Mouse (Mus musculus) liver, postnatal 0 days (tissue): ENCODE results near the gene Dcbld2. TPM values are rescaled to one million over a fixed set of nuclear protein-coding genes. Genes with fewer than 3 reads are reported as not detected.

Source experiments
- ATAC-seq: fragments of 200-750 bp; cut with Nextera tagmentation; 2 replicates; pipeline ENCODE4 v1.8.0; 2017; ENCODE audit warnings: mild to moderate bottlenecking, moderate library complexity
- DNase-seq: peaks from one replicate; pipeline ENCODE4 v3.0.0-alpha.2; 2016
- H3K27ac ChIP-seq: fragments of 300-500 bp; sonication (generic); 2 replicates; pipeline ENCODE4 v1.5.1; 2014; ENCODE audit warnings: antibody characterized with exemption, moderate library complexity, mild to moderate bottlenecking, low read depth
- H3K27me3 ChIP-seq: fragments of 300-500 bp; sonication (generic); 2 replicates; pipeline ENCODE4 v1.6.1; 2014; ENCODE audit warnings: low read length, control low read depth, mixed read lengths; ENCODE audit not compliant: insufficient read depth
- H3K36me3 ChIP-seq: fragments of 300-500 bp; sonication (generic); replicated peaks from 2 replicates; pipeline ENCODE4 v1.6.1; 2014; ENCODE audit warnings: mild to moderate bottlenecking, control low read depth, low read length, moderate library complexity, mixed read lengths; ENCODE audit not compliant: insufficient read depth
- H3K4me1 ChIP-seq: fragments of 300-500 bp; sonication (generic); 2 replicates; pipeline ENCODE4 v1.6.1; 2014; ENCODE audit warnings: antibody characterized with exemption, mild to moderate bottlenecking, control low read depth; ENCODE audit not compliant: insufficient read depth
- H3K4me2 ChIP-seq: fragments of 300-500 bp; sonication (generic); 2 replicates; pipeline ENCODE4 v1.6.1; 2014; ENCODE audit warnings: low read depth, mild to moderate bottlenecking, low read length, moderate library complexity, mixed read lengths
- H3K4me3 ChIP-seq: fragments of 300-500 bp; sonication (generic); 2 replicates; pipeline ENCODE4 v1.5.1; 2014; ENCODE audit warnings: low read depth, low read length
- H3K9ac ChIP-seq: fragments of 300-500 bp; sonication (generic); replicated peaks from 2 replicates; pipeline ENCODE4 v1.6.1; 2014; ENCODE audit warnings: mild to moderate bottlenecking, moderate library complexity
- H3K9me3 ChIP-seq: fragments of 300-500 bp; sonication (generic); 2 replicates; pipeline ENCODE4 v1.6.1; 2016; ENCODE audit warnings: mild to moderate bottlenecking, control low read depth, low read length, mixed read lengths
- CTCF ChIP-seq: sonication (generic); IDR thresholded peaks from 2 replicates; pipeline ENCODE4 v1.5.1; 2016; ENCODE audit warnings: antibody characterized with exemption, low read depth
- EP300 ChIP-seq: IDR thresholded peaks from 2 replicates; pipeline ENCODE4 v1.6.1; 2016; ENCODE audit warnings: antibody characterized with exemption, low read depth, mild to moderate bottlenecking
- WGBS: fragments of 180-500 bp; shearing (Covaris S2); extraction: QIAGEN DNeasy Blood & Tissue Kit; methylation state at CpG from one replicate; pipeline ENCODE4 v1.1.7; 2014; ENCODE audit not compliant: insufficient replicate concordance; 5-methylcytosine and 5-hydroxymethylcytosine counted together
- polyA plus RNA-seq: library from polyadenylated mRNA; unstranded; fragments of >200 nt; fragmentation: Nextera tagmentation; extraction: Ambion mirVana; gene quantifications from 2 replicates; pipeline ENCODE4 v1.2.1, GENCODE M21; 2015

Gene Dcbld2
- polyA plus RNA-seq, 1 experiment from 2014 or later = 0.31 TPM

DNA sequence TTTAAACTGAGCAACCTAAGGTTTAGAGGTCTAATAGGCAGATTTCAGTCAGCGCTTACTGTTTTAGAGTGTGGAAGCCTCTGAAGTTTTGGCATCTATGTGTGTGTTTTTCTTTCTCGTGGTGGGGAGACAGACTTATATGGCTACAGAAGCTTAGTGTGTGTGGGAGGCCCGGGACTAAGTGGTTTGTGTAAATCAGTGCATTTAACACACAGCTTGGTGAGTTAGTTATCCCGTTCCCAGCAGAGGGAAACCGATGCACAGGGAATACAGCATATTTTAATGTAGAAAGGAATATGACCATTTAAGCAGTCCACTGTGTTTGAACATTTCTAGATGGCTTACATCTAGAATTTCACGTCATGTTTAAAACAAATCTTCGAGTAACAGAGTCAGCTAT lies 1.6 kb downstream of the Dcbld2 start:
- H3K9ac ChIP-seq = no peak overlapping the region
- no peak for TF ChIP-seq EP300
- no peak for TF ChIP-seq CTCF
- ATAC-seq (no peak), DNase-seq (no peak)
- H3K27me3 ChIP-seq = peaks cover 14% of the 10 kb centered on the region
- H3K9me3 ChIP-seq = no peaks in the 10 kb centered on the region
- no peak overlapping the region for H3K27ac ChIP-seq
- 0 out of 2 replicates have a peak overlapping the region, but pooled peaks have one; percentile 98 for H3K4me2 ChIP-seq
- H3K4me1 ChIP-seq = peaks cover 4% of the 10 kb centered on the region; the same call in 1 of the 2 replicates
- no peaks in the 10 kb centered on the region for H3K36me3 ChIP-seq
- 62% methylated on average over 7 of the region's 7 CpGs for WGBS
- peak overlapping the region; percentile 62 for H3K4me3 ChIP-seq

- WGBS = 80% methylated on average over 4 of the region's 4 CpGs
- DNase-seq = no peak
- no peak for TF ChIP-seq EP300
- no peak for TF ChIP-seq CTCF
- no peak overlapping the region for H3K4me2 ChIP-seq
- no peak for ATAC-seq
- no peaks in the 10 kb centered on the region for H3K9me3 ChIP-seq
- H3K27me3 ChIP-seq = peaks cover under 1% of the 10 kb centered on the region; the same call in 1 of the 2 replicates
- no peak overlapping the region for H3K4me3 ChIP-seq
- no peak overlapping the region for H3K9ac ChIP-seq
- H3K27ac ChIP-seq = no peak overlapping the region
- no peaks in the 10 kb centered on the region for H3K4me1 ChIP-seq
- no peaks in the 10 kb centered on the region for H3K36me3 ChIP-seq
Measured at GRCm38 (mm10) chr16:58414801-58415200, 6.6 kb downstream of the Dcbld2 start.

DNA sequence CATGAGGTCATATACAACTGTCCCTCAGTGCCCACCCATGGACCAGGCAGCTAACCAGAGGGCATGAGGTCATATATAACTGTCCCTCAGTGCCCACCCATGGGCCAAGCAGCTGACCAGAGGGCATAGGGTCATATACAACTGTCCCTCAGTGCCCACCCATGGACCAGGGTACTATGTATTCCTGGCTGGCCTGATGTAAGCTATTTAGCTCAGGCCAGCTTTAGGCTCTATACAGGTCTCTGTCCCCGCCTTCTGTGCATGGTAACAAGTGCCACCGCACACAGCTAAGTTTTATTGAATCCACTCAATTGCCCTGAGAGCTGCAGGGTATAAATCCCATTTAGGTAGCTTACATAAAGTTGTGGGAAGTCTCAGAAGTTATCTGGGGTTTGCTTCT lies 7.3 kb downstream of the Dcbld2 start:
- Histone ChIP-seq H3K27ac (no peak overlapping the region), H3K27me3 (no peaks in the 10 kb centered on the region), H3K36me3 (no peaks in the 10 kb centered on the region), H3K4me3 (no peak overlapping the region), H3K4me2 (no peak overlapping the region), H3K9ac (no peak overlapping the region), H3K4me1 (no peaks in the 10 kb centered on the region), H3K9me3 (no peaks in the 10 kb centered on the region)
- TF ChIP-seq CTCF (no peak), EP300 (no peak)
- no peak for ATAC-seq
- WGBS = 81% methylated on average over 2 of the region's 2 CpGs
- no peak for DNase-seq

DNA sequence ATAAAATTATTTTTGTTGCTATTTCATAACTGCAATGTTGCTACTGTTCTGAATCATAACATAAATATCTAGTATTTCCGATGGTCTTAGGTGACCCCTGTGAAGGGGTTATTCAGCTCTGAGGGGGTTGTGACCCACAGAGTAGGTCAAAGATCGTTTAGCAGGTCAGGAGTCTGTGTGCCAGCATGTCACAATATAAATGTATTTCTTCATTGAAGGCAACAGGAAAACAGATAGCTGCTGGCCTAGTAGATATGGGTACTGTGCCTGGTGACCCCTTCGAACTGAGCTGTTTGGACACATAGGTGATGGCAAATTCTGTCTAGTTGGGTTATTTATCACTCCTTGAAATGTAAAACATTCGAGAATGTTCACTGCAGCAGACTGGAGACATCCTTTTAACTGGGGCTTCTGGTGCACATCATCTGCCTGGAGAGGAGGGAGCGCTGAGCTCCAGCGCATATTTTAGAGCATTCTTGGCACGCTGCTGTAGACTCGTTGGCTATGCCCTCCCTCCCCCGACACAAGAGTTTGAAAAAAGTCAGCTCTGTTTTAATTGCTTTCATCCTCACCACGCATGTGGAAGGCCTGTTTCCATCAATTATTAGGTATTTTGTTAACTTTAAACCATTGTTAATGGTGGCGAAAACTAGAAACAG lies 13.6 kb downstream of the Dcbld2 start:
- ATAC-seq (peak; percentile 91), DNase-seq (no peak)
- TF ChIP-seq EP300 = 0 out of 2 replicates have a peak, but pooled peaks have one; percentile 33
- no peak for TF ChIP-seq CTCF
- Histone ChIP-seq H3K27ac (no peak overlapping the region), H3K4me1 (0 out of 2 replicates have a peak, but pooled peaks cover 4% of the 10 kb centered on the region), H3K9me3 (no peaks in the 10 kb centered on the region), H3K4me3 (no peak overlapping the region), H3K27me3 (no peaks in the 10 kb centered on the region), H3K4me2 (no peak overlapping the region), H3K36me3 (no peaks in the 10 kb centered on the region), H3K9ac (no peak overlapping the region)
- 59% methylated on average over 11 of the region's 11 CpGs for WGBS

GRCm38 (mm10) chr16:58430246-58430645 lies 22.0 kb downstream of the Dcbld2 start:
- no peak overlapping the region for H3K4me3 ChIP-seq
- TF ChIP-seq CTCF (no peak), EP300 (no peak)
- no peaks in the 10 kb centered on the region for H3K4me1 ChIP-seq
- no peak for ATAC-seq
- H3K9ac ChIP-seq = no peak overlapping the region
- no peak for DNase-seq
- H3K27ac ChIP-seq = no peak overlapping the region
- no peaks in the 10 kb centered on the region for H3K36me3 ChIP-seq
- WGBS = 80% methylated on average over 7 of the region's 7 CpGs
- H3K27me3 ChIP-seq = no peaks in the 10 kb centered on the region
- H3K4me2 ChIP-seq = no peak overlapping the region
- H3K9me3 ChIP-seq = no peaks in the 10 kb centered on the region

DNA sequence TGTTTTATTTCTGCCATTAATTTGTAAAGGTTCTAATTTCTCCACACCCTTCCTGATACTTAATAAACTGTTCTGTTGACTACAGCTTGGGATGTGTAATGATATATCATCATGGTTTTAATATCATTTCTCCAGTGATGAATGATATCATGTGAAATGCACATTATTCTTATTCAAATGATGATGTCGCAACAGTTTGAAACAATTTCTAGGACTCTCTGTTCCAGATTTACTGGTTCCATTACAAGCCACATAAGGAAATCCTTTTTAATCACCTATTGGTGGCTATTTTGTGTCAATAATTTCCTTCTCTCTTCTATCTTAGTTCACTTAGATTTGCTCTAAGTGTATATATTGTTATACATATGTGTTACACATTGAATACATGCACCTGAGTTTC lies 24.1 kb downstream of the Dcbld2 start:
- Histone ChIP-seq H3K4me1 (no peaks in the 10 kb centered on the region), H3K36me3 (no peaks in the 10 kb centered on the region), H3K27ac (no peak overlapping the region), H3K4me3 (no peak overlapping the region), H3K9me3 (no peaks in the 10 kb centered on the region), H3K27me3 (no peaks in the 10 kb centered on the region), H3K4me2 (no peak overlapping the region), H3K9ac (no peak overlapping the region)
- no peak for ATAC-seq
- 89% methylated on average over 1 of the region's 1 CpGs for WGBS
- DNase-seq = no peak
- TF ChIP-seq CTCF (no peak), EP300 (no peak)

GRCm38 (mm10) chr16:58444735-58445134 lies 36.5 kb downstream of the Dcbld2 start:
- H3K27ac ChIP-seq = no peak overlapping the region
- TF ChIP-seq EP300 = no peak
- TF ChIP-seq CTCF = peak; percentile 68
- ATAC-seq (no peak), DNase-seq (no peak)
- H3K4me1 ChIP-seq = no peaks in the 10 kb centered on the region
- 54% methylated on average over 6 of the region's 6 CpGs for WGBS
- H3K9ac ChIP-seq = no peak overlapping the region
- no peaks in the 10 kb centered on the region for H3K9me3 ChIP-seq
- no peak overlapping the region for H3K4me2 ChIP-seq
- no peak overlapping the region for H3K4me3 ChIP-seq
- no peaks in the 10 kb centered on the region for H3K36me3 ChIP-seq
- H3K27me3 ChIP-seq = no peaks in the 10 kb centered on the region
